Mouse (Mus musculus) liver, embryonic 16.5 days (tissue): ENCODE results near the gene Ppm1n. TPM values are rescaled to one million over a fixed set of nuclear protein-coding genes. Genes with fewer than 3 reads are reported as not detected.

ENCODE experiments used
- ATAC-seq: fragments of 200-750 bp; cut with Nextera tagmentation; 2 replicates; pipeline ENCODE4 v1.8.0; 2017; ENCODE audit warnings: low read depth, mild to moderate bottlenecking, moderate number of reproducible peaks, moderate library complexity
- H3K27ac ChIP-seq: fragments of 300-500 bp; sonication (generic); 2 replicates; pipeline ENCODE4 v1.5.1; 2014; ENCODE audit warnings: mild to moderate bottlenecking, low read length
- H3K27me3 ChIP-seq: fragments of 300-500 bp; sonication (generic); 2 replicates; pipeline ENCODE4 v1.6.1; 2014; ENCODE audit warnings: low read depth, low read length, mixed read lengths; ENCODE audit not compliant: control insufficient read depth, insufficient read depth
- H3K36me3 ChIP-seq: fragments of 300-500 bp; sonication (generic); 2 replicates; pipeline ENCODE4 v1.6.1; 2014; ENCODE audit warnings: mild to moderate bottlenecking; ENCODE audit not compliant: control insufficient read depth, insufficient read depth
- H3K4me1 ChIP-seq: fragments of 300-500 bp; sonication (generic); 2 replicates; pipeline ENCODE4 v1.6.1; 2014; ENCODE audit warnings: low read depth, low read length, mixed read lengths; ENCODE audit not compliant: control insufficient read depth
- H3K4me2 ChIP-seq: fragments of 300-500 bp; sonication (generic); 2 replicates; pipeline ENCODE4 v1.6.1; 2014; ENCODE audit warnings: low read depth, low read length, mixed read lengths
- H3K4me3 ChIP-seq: fragments of 300-500 bp; sonication (generic); 2 replicates; pipeline ENCODE4 v1.5.1; 2014; ENCODE audit warnings: low read depth, mild to moderate bottlenecking, low read length
- H3K9ac ChIP-seq: fragments of 300-500 bp; sonication (generic); 2 replicates; pipeline ENCODE4 v1.6.1; 2014; ENCODE audit warnings: low read depth, low read length
- H3K9me3 ChIP-seq: fragments of 300-500 bp; sonication (generic); replicated peaks from 2 replicates; pipeline ENCODE4 v1.6.1; 2016; ENCODE audit warnings: low read length; ENCODE audit not compliant: control insufficient read depth
- WGBS: fragments of 180-500 bp; shearing (Covaris S2); extraction: QIAGEN DNeasy Blood & Tissue Kit; methylation state at CpG from one replicate; pipeline ENCODE4 v1.1.7; 2014; ENCODE audit not compliant: insufficient replicate concordance; 5-methylcytosine and 5-hydroxymethylcytosine counted together
- polyA plus RNA-seq: library from polyadenylated mRNA; unstranded; fragments of >200 nt; fragmentation: Nextera tagmentation; extraction: Ambion mirVana; gene quantifications from 2 replicates; pipeline ENCODE4 v1.2.1, GENCODE M21; 2015

Gene Ppm1n
- 0.11 TPM in 1 of 2 replicates, not detected in the other for polyA plus RNA-seq

DNA sequence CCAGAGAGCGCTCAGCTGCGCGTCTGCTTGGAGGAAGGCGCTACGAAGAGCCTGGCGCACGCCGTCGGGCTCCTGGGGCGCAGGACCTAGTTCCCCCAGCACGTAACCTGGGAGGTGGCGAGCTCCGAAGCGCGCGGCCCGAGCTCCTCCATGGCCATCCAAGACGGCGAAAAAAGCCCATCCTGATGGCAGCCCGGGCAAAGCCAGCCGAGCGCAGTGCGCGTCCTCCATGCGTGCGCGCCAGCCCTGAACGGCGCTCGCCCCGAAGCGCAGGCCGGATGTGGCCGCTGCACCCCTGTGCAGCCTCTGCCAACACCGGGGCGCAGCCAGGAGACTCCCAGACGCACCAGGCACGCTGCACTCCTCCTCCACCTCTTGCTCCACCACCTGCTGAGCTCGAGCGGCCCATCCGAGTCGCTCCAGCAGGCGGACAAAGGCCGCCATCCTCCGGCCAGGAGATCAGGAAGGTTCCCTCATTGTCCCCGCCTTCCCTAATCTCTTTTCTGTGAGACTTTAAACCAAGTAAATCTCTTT, at the start of gene Ppm1n:
Gene Ppm1n, minus strand, starts transcription at position 484 of the 534 bp plus-strand sequence.
- peak within 1 kb of the TSS; percentile 11; the same call in 1 of the 2 replicates for H3K4me3 ChIP-seq
- H3K4me2 ChIP-seq, result 0 out of 2 replicates have a peak within 1 kb of the TSS, but pooled peaks have one; percentile 5
- H3K36me3 ChIP-seq, result no peaks in the 10 kb centered on the region
- no peak within 1 kb of the TSS for H3K27ac ChIP-seq
- no peak for ATAC-seq
- peaks cover 18% of the 10 kb centered on the region for H3K4me1 ChIP-seq
- H3K9ac ChIP-seq, result no peak within 1 kb of the TSS
- H3K27me3 ChIP-seq, result peaks cover 66% of the 10 kb centered on the region
- 2% methylated on average over 46 of the region's 46 CpGs for WGBS
- H3K9me3 ChIP-seq, result no peaks in the 10 kb centered on the region

DNA sequence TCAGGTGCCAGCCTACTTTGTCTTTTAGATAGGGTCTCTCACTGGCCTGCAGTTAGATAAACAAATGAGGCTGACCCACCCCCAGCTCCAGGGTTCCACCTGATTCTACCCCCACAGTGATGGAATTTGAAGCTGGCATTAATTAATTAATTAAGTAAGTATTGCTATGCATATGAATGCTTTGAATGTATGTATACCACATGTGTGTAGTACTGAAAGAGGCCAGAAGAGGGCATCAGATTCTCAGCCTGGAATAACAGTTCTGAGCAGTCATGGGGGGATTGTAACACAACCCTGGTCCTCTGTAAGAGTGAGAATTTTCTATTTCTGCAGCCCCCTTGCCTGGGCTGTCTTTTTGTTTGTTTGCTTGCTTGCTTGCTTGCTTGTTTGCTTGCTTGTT, 48.6 kb upstream of the Ppm1n start:
- Histone ChIP-seq H3K4me2 (no peak overlapping the region), H3K9me3 (0 out of 2 replicates have a peak, but pooled peaks cover 3% of the 10 kb centered on the region), H3K36me3 (no peaks in the 10 kb centered on the region), H3K4me1 (peaks cover 30% of the 10 kb centered on the region), H3K27me3 (peaks cover 15% of the 10 kb centered on the region), H3K4me3 (no peak overlapping the region), H3K9ac (no peak overlapping the region), H3K27ac (no peak overlapping the region)
- no peak for ATAC-seq

DNA sequence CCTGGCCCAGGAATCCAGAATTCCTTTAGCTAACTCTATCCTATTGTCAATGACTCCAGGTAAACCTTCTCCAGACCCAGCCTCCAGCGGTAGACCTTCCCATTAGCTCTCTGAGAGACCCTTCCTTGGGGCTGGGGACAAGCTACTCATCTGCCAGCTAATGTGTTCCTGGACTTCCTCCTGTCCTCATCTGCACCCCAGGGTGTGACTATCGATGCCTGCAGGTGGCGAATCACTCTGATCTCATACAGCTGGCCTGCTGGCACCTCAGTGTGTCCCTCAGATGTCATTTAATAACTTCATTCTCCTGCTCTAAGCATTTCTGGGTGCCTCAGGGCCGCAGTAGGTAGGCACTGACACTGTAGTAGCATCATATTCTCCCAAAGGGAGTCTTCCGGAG, 47.9 kb upstream of the Ppm1n start:
- ATAC-seq, result no peak
- Histone ChIP-seq H3K27ac (no peak overlapping the region), H3K9ac (no peak overlapping the region), H3K4me2 (no peak overlapping the region; the same call in 1 of the 2 replicates), H3K4me1 (peaks cover 28% of the 10 kb centered on the region), H3K36me3 (no peaks in the 10 kb centered on the region), H3K9me3 (0 out of 2 replicates have a peak, but pooled peaks cover 3% of the 10 kb centered on the region), H3K27me3 (peaks cover 17% of the 10 kb centered on the region), H3K4me3 (no peak overlapping the region)
- 68% methylated on average over 5 of the region's 5 CpGs for WGBS

DNA sequence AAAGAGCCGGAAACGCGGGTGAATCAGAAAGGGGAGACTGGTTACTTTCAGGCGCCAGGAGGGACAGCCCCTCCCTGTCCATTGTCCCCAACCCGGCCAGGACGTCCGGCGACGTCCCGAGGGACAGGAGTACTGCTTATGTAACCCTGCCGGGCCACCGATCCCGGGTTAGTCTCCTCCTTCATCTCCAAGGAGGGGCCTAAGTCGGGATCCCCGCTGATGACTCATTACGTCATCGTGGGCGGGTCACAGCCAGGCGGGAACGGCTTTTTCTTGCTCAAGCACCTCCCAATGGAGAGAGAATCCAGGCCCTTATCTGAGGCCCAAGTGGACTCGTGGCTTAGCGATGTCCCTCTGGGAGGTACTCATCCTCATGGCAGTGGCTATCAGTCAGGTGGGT, 47.3 kb upstream of the Ppm1n start:
- Histone ChIP-seq H3K4me2 (peak overlapping the region; percentile 65), H3K27ac (0 out of 2 replicates have a peak overlapping the region, but pooled peaks have one; percentile 30), H3K36me3 (no peaks in the 10 kb centered on the region), H3K27me3 (peaks cover 21% of the 10 kb centered on the region), H3K9ac (peak overlapping the region; percentile 59), H3K9me3 (0 out of 2 replicates have a peak, but pooled peaks cover 3% of the 10 kb centered on the region), H3K4me3 (peak overlapping the region; percentile 47), H3K4me1 (peaks cover 24% of the 10 kb centered on the region)
- ATAC-seq, result peak; percentile 70
- under 1% methylated on average over 22 of the region's 22 CpGs for WGBS

DNA sequence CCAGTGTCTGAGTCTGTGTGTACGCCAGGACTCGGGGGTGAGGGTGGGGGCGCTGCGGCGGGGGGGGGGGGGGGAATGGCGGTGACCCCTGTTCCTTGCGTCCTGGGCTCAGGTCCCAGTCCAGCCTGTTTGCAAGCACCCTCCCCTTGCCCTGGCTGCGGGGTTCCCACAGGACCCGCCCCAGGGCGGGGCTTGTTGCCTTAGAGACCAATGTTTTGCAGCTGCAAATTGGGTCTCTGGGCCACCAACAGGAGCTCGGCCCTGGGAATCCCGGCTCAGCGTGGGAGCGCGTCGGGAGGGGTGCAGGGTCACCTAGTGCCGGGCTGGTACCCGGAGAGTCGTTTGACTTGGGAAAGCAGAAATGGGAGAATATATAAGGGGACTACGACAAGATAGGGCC, 46.5 kb upstream of the Ppm1n start:
- H3K9ac ChIP-seq, result no peak overlapping the region; the same call in 1 of the 2 replicates
- peak overlapping the region; percentile 65 for H3K4me2 ChIP-seq
- peak overlapping the region; percentile 47 for H3K4me3 ChIP-seq
- no peaks in the 10 kb centered on the region for H3K36me3 ChIP-seq
- H3K27ac ChIP-seq, result no peak overlapping the region
- 0 out of 2 replicates have a peak, but pooled peaks cover 3% of the 10 kb centered on the region for H3K9me3 ChIP-seq
- peaks cover 24% of the 10 kb centered on the region for H3K4me1 ChIP-seq
- ATAC-seq, result peak; percentile 64
- 1% methylated on average over 19 of the region's 20 CpGs for WGBS
- H3K27me3 ChIP-seq, result peaks cover 26% of the 10 kb centered on the region

DNA sequence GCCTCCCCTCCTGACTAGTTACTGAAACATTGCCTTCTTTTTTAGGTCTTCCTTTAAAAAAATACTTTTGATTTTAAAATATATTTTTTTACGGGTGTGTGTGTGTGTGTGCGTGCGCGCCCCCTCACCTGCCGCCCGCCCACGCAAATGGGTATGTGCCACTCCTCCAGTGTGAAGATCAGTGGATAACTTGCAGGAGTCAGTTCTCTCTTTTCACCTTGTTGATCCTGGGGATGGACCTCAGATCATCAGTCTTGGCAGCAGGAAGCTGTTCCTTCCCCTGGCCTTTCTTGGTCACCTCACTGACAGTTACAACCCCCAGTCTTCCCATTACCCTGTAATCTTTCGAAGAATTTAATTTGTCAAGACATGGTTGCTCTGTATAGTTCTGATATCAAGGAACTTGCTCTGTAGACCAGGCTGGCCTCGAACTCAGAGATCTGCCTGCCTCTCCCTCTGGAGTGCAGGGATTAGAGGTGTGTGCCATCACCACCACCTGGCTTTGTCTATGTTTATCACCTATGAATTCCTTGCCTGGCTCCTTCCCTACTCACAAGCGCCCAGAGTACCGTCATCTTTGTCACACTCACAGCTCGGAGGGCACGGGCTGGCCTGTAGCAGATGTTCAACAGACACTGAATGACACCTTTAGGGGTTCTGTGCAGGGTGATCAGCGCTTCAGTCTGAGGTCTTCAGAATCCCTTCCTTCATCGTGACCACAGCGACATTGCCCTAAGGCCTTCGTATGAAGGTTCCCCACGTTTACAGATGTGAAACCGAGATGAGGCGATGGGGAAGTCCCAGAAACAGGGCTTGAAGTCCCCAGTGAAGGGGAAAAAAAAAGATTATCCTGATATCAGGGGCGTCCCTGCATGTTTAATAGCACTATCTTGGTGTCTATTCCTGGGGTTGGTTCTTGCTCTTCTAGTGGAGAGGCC, 45.7 kb upstream of the Ppm1n start:
- peaks cover 34% of the 10 kb centered on the region for H3K27me3 ChIP-seq
- peaks cover 25% of the 10 kb centered on the region for H3K4me1 ChIP-seq
- 0 out of 2 replicates have a peak, but pooled peaks cover 3% of the 10 kb centered on the region for H3K9me3 ChIP-seq
- peak overlapping the region; percentile 65; the same call in 1 of the 2 replicates for H3K4me2 ChIP-seq
- no peaks in the 10 kb centered on the region for H3K36me3 ChIP-seq
- 48% methylated on average over 21 of the region's 21 CpGs for WGBS
- no peak; the same call in 1 of the 2 replicates for ATAC-seq
- no peak overlapping the region for H3K9ac ChIP-seq
- H3K27ac ChIP-seq, result no peak overlapping the region
- H3K4me3 ChIP-seq, result no peak overlapping the region

DNA sequence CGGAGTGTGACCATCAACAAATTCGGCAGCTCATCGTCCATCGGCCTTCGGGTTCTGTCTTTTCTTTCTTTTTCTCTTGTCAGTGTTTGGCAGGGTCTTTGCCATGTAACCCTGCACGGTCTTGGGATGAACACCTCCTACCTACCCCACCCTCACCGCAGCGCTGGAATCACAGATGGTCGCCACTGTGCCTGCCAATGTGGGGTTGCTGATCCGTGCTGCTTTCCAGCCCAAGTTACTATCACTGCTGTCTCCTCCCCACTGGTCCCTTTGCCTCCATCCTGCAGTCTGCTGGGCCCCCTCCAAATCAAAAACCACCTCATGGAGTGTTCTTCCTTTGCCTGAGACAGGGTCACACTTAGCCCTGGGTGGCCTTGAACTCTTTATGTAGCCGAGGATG, 44.4 kb upstream of the Ppm1n start:
- WGBS, result 72% methylated on average over 11 of the region's 11 CpGs
- no peak for ATAC-seq
- Histone ChIP-seq H3K27ac (no peak overlapping the region), H3K4me2 (no peak overlapping the region), H3K9ac (no peak overlapping the region), H3K36me3 (no peaks in the 10 kb centered on the region), H3K4me1 (peaks cover 37% of the 10 kb centered on the region), H3K9me3 (0 out of 2 replicates have a peak, but pooled peaks cover 3% of the 10 kb centered on the region), H3K27me3 (peaks cover 43% of the 10 kb centered on the region), H3K4me3 (no peak overlapping the region)

DNA sequence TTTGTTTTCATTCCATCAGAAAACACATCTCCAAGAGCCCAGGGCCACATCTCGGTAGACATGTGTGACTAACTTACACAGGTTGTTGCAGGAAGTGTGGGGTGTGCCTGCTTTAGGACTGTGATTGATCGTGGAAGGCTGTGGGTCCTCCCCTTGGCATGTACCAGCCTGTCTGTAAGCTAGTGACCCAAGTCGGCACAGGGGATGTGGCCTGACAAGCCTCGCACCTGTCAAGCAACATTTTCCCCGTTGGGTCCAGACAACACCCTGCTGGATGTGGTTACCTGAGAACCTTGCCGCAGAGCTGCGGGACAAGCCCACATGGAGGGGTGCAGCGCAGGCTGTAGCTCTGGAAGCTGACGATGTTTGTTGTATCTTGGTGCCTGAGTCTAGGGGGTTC, 42.6 kb upstream of the Ppm1n start:
- H3K4me3 ChIP-seq, result no peak overlapping the region
- no peak overlapping the region for H3K9ac ChIP-seq
- WGBS, result 39% methylated on average over 9 of the region's 9 CpGs
- peaks cover 33% of the 10 kb centered on the region for H3K4me1 ChIP-seq
- ATAC-seq, result no peak
- H3K27ac ChIP-seq, result no peak overlapping the region
- H3K36me3 ChIP-seq, result no peaks in the 10 kb centered on the region
- H3K9me3 ChIP-seq, result no peaks in the 10 kb centered on the region
- H3K4me2 ChIP-seq, result no peak overlapping the region
- peaks cover 43% of the 10 kb centered on the region for H3K27me3 ChIP-seq

DNA sequence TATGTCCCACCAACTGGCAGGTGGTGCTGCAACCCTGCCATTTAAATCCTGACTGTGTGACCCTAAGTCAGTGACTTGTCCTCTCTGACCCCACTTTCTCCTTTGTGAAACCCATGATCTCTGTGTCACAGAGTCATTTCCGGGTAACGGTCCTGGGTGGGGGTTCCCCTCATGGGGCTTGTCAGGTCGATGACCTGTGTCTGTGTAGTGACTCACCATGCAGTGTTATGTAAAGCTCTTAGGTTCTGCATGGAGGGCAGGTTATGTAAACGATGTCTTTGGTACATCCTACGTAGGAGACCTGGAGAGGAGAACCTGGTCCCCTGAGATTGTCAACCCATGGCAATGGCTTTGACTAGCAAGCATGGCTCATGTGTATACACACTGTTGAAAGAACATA, 41.6 kb upstream of the Ppm1n start:
- peak; percentile 41 for ATAC-seq
- Histone ChIP-seq H3K27me3 (peaks cover 43% of the 10 kb centered on the region), H3K4me2 (no peak overlapping the region)

More for the DNA sequence above, 41.6 kb upstream of the Ppm1n start:
- Histone ChIP-seq H3K9me3 (no peaks in the 10 kb centered on the region), H3K9ac (no peak overlapping the region), H3K27ac (no peak overlapping the region), H3K36me3 (no peaks in the 10 kb centered on the region), H3K4me3 (no peak overlapping the region), H3K4me1 (peaks cover 23% of the 10 kb centered on the region)
- 36% methylated on average over 5 of the region's 5 CpGs for WGBS
